Mouse (Mus musculus) lung, adult 2 months (tissue): ENCODE data around the gene Stk19. TPM values are rescaled to one million over a fixed set of nuclear protein-coding genes. Genes with fewer than 3 reads are reported as not detected.
A peak's percentile ranks its signal among the peaks of the same experiment; 100 is the strongest.

Source experiments
- DNase-seq: peaks from one replicate; pipeline ENCODE4 v3.0.0; 2022
- H3K4me1 ChIP-seq: fragments of 200-500 bp; 2 replicates; pipeline ENCODE4 v1.6.1; 2011; ENCODE audit warnings: low read length; ENCODE audit not compliant: control insufficient read depth, insufficient read depth
- H3K4me3 ChIP-seq: fragments of 200-500 bp; replicated peaks from 2 replicates; pipeline ENCODE3; 2011; ENCODE audit warnings: low read depth, mild to moderate bottlenecking, control low read depth, low read length; ENCODE audit errors: extremely low read depth
- CTCF ChIP-seq: fragments of 200-500 bp; IDR thresholded peaks from 2 replicates; pipeline ENCODE4 v1.5.1; 2011; ENCODE audit warnings: mild to moderate bottlenecking, low read length, control low read depth; ENCODE audit not compliant: insufficient read depth
- POLR2A ChIP-seq: fragments of 200-500 bp; IDR thresholded peaks from 2 replicates; pipeline ENCODE4 v1.6.1; 2011; ENCODE audit warnings: low read depth, mild to moderate bottlenecking, control low read depth, low read length, borderline replicate concordance; ENCODE audit errors: extremely low read depth
- WGBS: fragments of 180-500 bp; shearing (Covaris S2); methylation state at CpG from one replicate; pipeline ENCODE4 v1.1.7; 2018; 5-methylcytosine and 5-hydroxymethylcytosine counted together
- polyA plus RNA-seq: library from polyadenylated mRNA; depleted of rRNA; stranded (reverse); fragments of >200 nt; gene quantifications from 2 replicates; pipeline ENCODE4 v1.2.3, GENCODE M21; 2012

Gene Stk19
- polyA plus RNA-seq, 1 experiment: 45.1 TPM

GRCm38 (mm10) chr17:34862416-34863081 is 25.8 kb upstream of the Stk19 start, which contains the start of gene Cfb:
Gene Cfb, minus strand, starts transcription at chr17:34862518.
- DNase-seq: no peak
- Histone ChIP-seq H3K4me3 (no peak within 1 kb of the TSS), H3K4me1 (no peaks in the 10 kb centered on the region)
- WGBS: 41% methylated on average over 8 of the region's 8 CpGs
- TF ChIP-seq POLR2A: no peak
- TF ChIP-seq CTCF: no peak

- no peak overlapping the region for H3K4me3 ChIP-seq
- no peak for TF ChIP-seq CTCF
- TF ChIP-seq POLR2A: no peak
- 53% methylated on average over 13 of the region's 13 CpGs for WGBS
- no peak for DNase-seq
- H3K4me1 ChIP-seq: no peaks in the 10 kb centered on the region
Measured at GRCm38 (mm10) chr17:34861704-34862415, 25.1 kb upstream of the Stk19 start.

GRCm38 (mm10) chr17:34860514-34860913 is 23.8 kb upstream of the Stk19 start:
- no peak overlapping the region for H3K4me3 ChIP-seq
- TF ChIP-seq POLR2A: no peak
- no peak for TF ChIP-seq CTCF
- DNase-seq: no peak
- WGBS: 80% methylated on average over 9 of the region's 9 CpGs
- H3K4me1 ChIP-seq: no peaks in the 10 kb centered on the region

- no peak for TF ChIP-seq POLR2A
- TF ChIP-seq CTCF: no peak
- no peak for DNase-seq
- Histone ChIP-seq H3K4me3 (no peak overlapping the region), H3K4me1 (no peaks in the 10 kb centered on the region)
- 68% methylated on average over 4 of the region's 4 CpGs for WGBS
Measured at GRCm38 (mm10) chr17:34858670-34859069, 21.9 kb upstream of the Stk19 start.

- no peaks in the 10 kb centered on the region for H3K4me1 ChIP-seq
- WGBS: 37% methylated on average over 3 of the region's 3 CpGs
- no peak for TF ChIP-seq POLR2A
- TF ChIP-seq CTCF: peak; percentile 81
- no peak overlapping the region for H3K4me3 ChIP-seq
- DNase-seq: peak; percentile 49
Measured at GRCm38 (mm10) chr17:34855825-34856224, 19.1 kb upstream of the Stk19 start.

- TF ChIP-seq POLR2A (no peak), CTCF (no peak)
- DNase-seq: no peak
- Histone ChIP-seq H3K4me3 (no peak overlapping the region), H3K4me1 (no peaks in the 10 kb centered on the region)
- 63% methylated on average over 3 of the region's 3 CpGs for WGBS
Measured at GRCm38 (mm10) chr17:34854761-34855160, 18.0 kb upstream of the Stk19 start.

GRCm38 (mm10) chr17:34853511-34853910 is 16.8 kb upstream of the Stk19 start:
- Histone ChIP-seq H3K4me3 (no peak overlapping the region), H3K4me1 (0 out of 2 replicates have a peak, but pooled peaks cover 3% of the 10 kb centered on the region)
- TF ChIP-seq CTCF: no peak
- TF ChIP-seq POLR2A: no peak
- whole genome bisulfite sequencing: 78% methylated on average over 8 of the region's 8 CpGs
- no peak for DNase-seq

GRCm38 (mm10) chr17:34850517-34851125 is 13.9 kb upstream of the Stk19 start:
- TF ChIP-seq POLR2A (no peak), CTCF (no peak)
- DNase-seq: no peak
- H3K4me3 ChIP-seq: peak overlapping the region; percentile 72
- 1% methylated on average over 25 of the region's 25 CpGs for WGBS
- 0 out of 2 replicates have a peak, but pooled peaks cover 3% of the 10 kb centered on the region for H3K4me1 ChIP-seq

GRCm38 (mm10) chr17:34849722-34850516 is 13.2 kb upstream of the Stk19 start, which contains the start of the genes Skiv2l and Nelfe:
Gene Skiv2l, minus strand, starts transcription at chr17:34850210.
Gene Nelfe, plus strand, starts transcription at chr17:34850391.
- WGBS: under 1% methylated on average over 65 of the region's 65 CpGs
- DNase-seq: peak; percentile 98
- Histone ChIP-seq H3K4me1 (0 out of 2 replicates have a peak, but pooled peaks cover 3% of the 10 kb centered on the region), H3K4me3 (peak within 1 kb of the TSS; percentile 78)
- peak; percentile 15; the same call in 1 of the 2 replicates for TF ChIP-seq POLR2A
- no peak for TF ChIP-seq CTCF
